Mouse (Mus musculus): Measurements from ENCODE around the gene Sh3pxd2b. TPM values are rescaled to one million over a fixed set of nuclear protein-coding genes. Genes with fewer than 3 reads are reported as not detected.

Gene Sh3pxd2b
- total and polyA plus RNA-seq, 3 experiments: 2.4 to 13.2 (median 6.7) TPM

DNA sequence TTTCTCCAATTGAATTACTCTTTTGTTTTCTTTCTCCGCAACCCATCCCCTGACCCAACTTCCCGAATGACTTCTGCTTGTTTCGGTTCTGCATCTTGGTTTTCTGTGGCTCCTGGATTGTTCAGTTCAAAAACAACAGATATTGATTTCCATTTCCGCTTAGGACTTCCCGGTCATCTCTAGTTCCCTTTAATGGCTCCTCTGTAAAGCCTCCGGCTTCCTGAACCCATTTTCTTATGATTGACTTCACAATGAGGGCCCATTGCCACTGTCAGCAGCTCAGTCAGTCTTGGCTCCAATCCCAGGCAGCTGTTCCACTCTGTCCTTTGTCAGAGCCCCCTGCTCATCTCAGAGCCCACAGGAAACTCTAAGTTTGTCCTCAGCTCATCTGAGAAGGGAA lies 16.5 kb upstream of the Sh3pxd2b start:
- Histone ChIP-seq H3K9me3 (replicated peaks; ENCODE audit: low read length) (peaks cover 3% of the 10 kb centered on the region), H3K9ac (ENCODE audit: insufficient read depth, low read depth) (no peak overlapping the region), H3K27ac (ENCODE audit: insufficient read depth, low read depth) (no peak overlapping the region), H3K4me3 (replicated peaks in 1 of 3; ENCODE audit: low read depth in 2 of 3, low read length in 2 of 3, poor library complexity in 1 of 3) (no peak overlapping the region), H3K4me2 (ENCODE audit: insufficient read depth, low read depth, poor library complexity, severe bottlenecking) (peak overlapping the region; percentile 59), H3K36me3 (replicated peaks in 1 of 2; ENCODE audit: control insufficient read depth in 1 of 2, insufficient read depth in 1 of 2, low read length in 1 of 2) (no peaks in the 10 kb centered on the region), H3K27me3 (replicated peaks) (peaks cover 8% of the 10 kb centered on the region), H3K79me2 (replicated peaks; ENCODE audit: control insufficient read depth, extremely low read depth, insufficient read depth, poor library complexity, severe bottlenecking) (no peaks in the 10 kb centered on the region), H3K4me1 (ENCODE audit: control insufficient read depth in 1 of 2, insufficient read depth in 2 of 2) (peaks cover 5 to 13% of the 10 kb centered on the region in 2 experiments)
- peak; percentile 49 for DNase-seq (ENCODE audit: extremely low read depth)
- in situ Hi-C loops (cut with MboI; ENCODE audit: low pct_ligation_motif_present, low pct_unique_long_range_greater_than_20kb, low sequenced_read_pairs): no loop called here
- TF ChIP-seq UBTF (IDR thresholded peaks at IDR 0.05; ENCODE audit: low read depth, low read length) (no peak), CHD2 (IDR thresholded peaks at IDR 0.05; ENCODE audit: low read length) (peak; percentile 65), CHD1 (IDR thresholded peaks at IDR 0.05; ENCODE audit: low read depth, low read length) (no peak), NELFE (IDR thresholded peaks at IDR 0.05; ENCODE audit: low read depth, low read length) (no peak), MAFK (IDR thresholded peaks at IDR 0.05; ENCODE audit: insufficient replicate concordance, low read length) (0 out of 2 replicates have a peak, but pooled peaks have one; percentile 29), MAZ (IDR thresholded peaks at IDR 0.05; ENCODE audit: low read depth, low read length) (0 out of 2 replicates have a peak, but pooled peaks have one; percentile 26), RAD21 (IDR thresholded peaks at IDR 0.05; ENCODE audit: low read depth, low read length) (no peak), MEF2A (IDR thresholded peaks at IDR 0.05; ENCODE audit: borderline replicate concordance, low read depth, low read length) (peak; percentile 53; the same call in 1 of the 2 replicates), TCF12 (IDR thresholded peaks at IDR 0.05; ENCODE audit: low read depth, low read length) (0 out of 2 replicates have a peak, but pooled peaks have one; percentile 47), ZNF384 (IDR thresholded peaks at IDR 0.05; ENCODE audit: low read depth, low read length) (no peak), ETS1 (conservative IDR thresholded peaks at IDR 0.05; ENCODE audit: low read depth, low read length) (0 out of 2 replicates have a peak, but pooled peaks have one; percentile 37), BHLHE40 (IDR thresholded peaks at IDR 0.05; ENCODE audit: low read depth, low read length) (peak; percentile 64), HCFC1 (IDR thresholded peaks at IDR 0.05; ENCODE audit: low read depth, low read length) (peak; percentile 43), JUN (IDR thresholded peaks at IDR 0.05; ENCODE audit: insufficient read depth, low read depth, low read length) (peak; percentile 58), SIN3A (IDR thresholded peaks at IDR 0.05; ENCODE audit: low read length) (peak; percentile 75), JUND (conservative IDR thresholded peaks at IDR 0.05; ENCODE audit: low read depth, low read length) (peak; percentile 35; the same call in 1 of the 2 replicates), EP300 (IDR thresholded peaks at IDR 0.05; ENCODE audit: low read length) (peak; percentile 96), IRF4 (IDR thresholded peaks at IDR 0.05; ENCODE audit: low read depth, low read length) (peak; percentile 94), RCOR1 (conservative IDR thresholded peaks at IDR 0.05; ENCODE audit: low read depth, low read length) (peak; percentile 86), ELF1 (IDR thresholded peaks at IDR 0.05; ENCODE audit: low read depth, low read length) (peak; percentile 61)
- dilution Hi-C loops (cut with MboI; ENCODE audit: extremely low pct_ligation_motif_present, extremely low pct_unique_long_range_greater_than_20kb, low sequenced_read_pairs): no loop called here

GRCm38 (mm10) chr11:32331861-32332260 lies 15.8 kb upstream of the Sh3pxd2b start:
- Histone ChIP-seq H3K27me3 (replicated peaks) (peaks cover 5% of the 10 kb centered on the region), H3K27ac (ENCODE audit: insufficient read depth, low read depth) (no peak overlapping the region), H3K9me3 (replicated peaks; ENCODE audit: low read length) (peaks cover 9% of the 10 kb centered on the region), H3K4me3 (replicated peaks in 1 of 3; ENCODE audit: low read depth in 2 of 3, low read length in 2 of 3, poor library complexity in 1 of 3) (no peak overlapping the region), H3K79me2 (replicated peaks; ENCODE audit: control insufficient read depth, extremely low read depth, insufficient read depth, poor library complexity, severe bottlenecking) (no peaks in the 10 kb centered on the region), H3K36me3 (replicated peaks in 1 of 2; ENCODE audit: control insufficient read depth in 1 of 2, insufficient read depth in 1 of 2, low read length in 1 of 2) (no peaks in the 10 kb centered on the region), H3K4me1 (ENCODE audit: control insufficient read depth in 1 of 2, insufficient read depth in 2 of 2) (peaks cover 5 to 13% of the 10 kb centered on the region in 2 experiments), H3K9ac (ENCODE audit: insufficient read depth, low read depth) (no peak overlapping the region), H3K4me2 (ENCODE audit: insufficient read depth, low read depth, poor library complexity, severe bottlenecking) (no peak overlapping the region)
- dilution Hi-C loops (cut with MboI; ENCODE audit: extremely low pct_ligation_motif_present, extremely low pct_unique_long_range_greater_than_20kb, low sequenced_read_pairs) (no loop called here), in situ Hi-C loops (cut with MboI; ENCODE audit: low pct_ligation_motif_present, low pct_unique_long_range_greater_than_20kb, low sequenced_read_pairs) (no loop called here)
- DNase-seq (ENCODE audit: extremely low read depth): no peak
- TF ChIP-seq NRF1 (IDR thresholded peaks at IDR 0.05; ENCODE audit: low read depth, low read length) (no peak), E2F4 (IDR thresholded peaks at IDR 0.05; ENCODE audit: insufficient replicate concordance, low read depth, low read length) (no peak), JUND (conservative IDR thresholded peaks at IDR 0.05; ENCODE audit: low read depth, low read length) (no peak), POLR2AphosphoS2 (IDR thresholded peaks at IDR 0.05; ENCODE audit: low read depth, low read length) (no peak), CHD1 (IDR thresholded peaks at IDR 0.05; ENCODE audit: low read depth, low read length) (no peak), KAT2A (IDR thresholded peaks at IDR 0.05; ENCODE audit: insufficient replicate concordance, low read length) (no peak), ZNF384 (IDR thresholded peaks at IDR 0.05; ENCODE audit: low read depth, low read length) (no peak), NELFE (IDR thresholded peaks at IDR 0.05; ENCODE audit: low read depth, low read length) (no peak), MYC (IDR thresholded peaks at IDR 0.05; ENCODE audit: low read depth, low read length) (no peak), RCOR1 (conservative IDR thresholded peaks at IDR 0.05; ENCODE audit: low read depth, low read length) (no peak), SIN3A (IDR thresholded peaks at IDR 0.05; ENCODE audit: low read length) (no peak), MAX (IDR thresholded peaks at IDR 0.05; ENCODE audit: low read length) (no peak), ETS1 (conservative IDR thresholded peaks at IDR 0.05; ENCODE audit: low read depth, low read length) (no peak), TBP (conservative IDR thresholded peaks at IDR 0.05; ENCODE audit: low read depth, low read length) (no peak), SMC3 (IDR thresholded peaks at IDR 0.05; ENCODE audit: low read depth, low read length) (no peak), MAFK (IDR thresholded peaks at IDR 0.05; ENCODE audit: insufficient replicate concordance, low read length) (no peak), ZC3H11A (IDR thresholded peaks at IDR 0.05; ENCODE audit: low read depth, low read length) (no peak), USF2 (conservative IDR thresholded peaks at IDR 0.05; ENCODE audit: low read depth, low read length) (no peak), ZKSCAN1 (IDR thresholded peaks at IDR 0.05; ENCODE audit: borderline replicate concordance, low read depth, low read length) (no peak)
